Mouse (Mus musculus): ENCODE data around the gene Dusp7.

Gene Dusp7

DNA sequence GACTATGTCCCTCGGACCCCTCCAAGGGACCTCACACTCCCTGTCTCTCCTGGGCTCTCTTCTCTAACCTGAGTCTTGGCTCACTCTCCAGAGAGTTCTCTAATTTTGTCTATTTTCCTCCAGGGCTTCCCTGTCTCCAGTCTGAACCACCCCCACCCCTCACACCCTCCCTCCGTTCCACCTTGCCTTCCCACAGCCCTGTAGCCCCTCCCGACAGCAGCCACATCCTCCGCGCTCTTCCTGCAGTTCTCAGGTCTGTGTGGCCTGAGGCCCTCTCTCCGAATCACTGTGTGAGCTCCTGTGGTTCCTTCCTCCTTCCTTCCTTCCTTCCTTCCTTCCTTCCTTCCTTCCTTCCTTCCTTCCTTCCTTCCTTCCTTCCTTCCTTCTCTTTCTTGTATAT lies 22.8 kb upstream of the Dusp7 start:
- peaks cover 7% of the 10 kb centered on the region; the same call in 1 of the 2 replicates for H3K36me3 ChIP-seq (ENCODE audit: insufficient read depth, low read length)
- H3K27me3 ChIP-seq (ENCODE audit: insufficient read depth, low read length) = no peaks in the 10 kb centered on the region
- H3K4me1 ChIP-seq (replicated peaks; ENCODE audit: low read depth, low read length) = peaks cover 34% of the 10 kb centered on the region
- H3K9me3 ChIP-seq (ENCODE audit: low read length) = no peaks in the 10 kb centered on the region
- TF ChIP-seq POU5F1 (IDR thresholded peaks at IDR 0.05; ENCODE audit: borderline replicate concordance, low read length) (no peak), CTCF (conservative IDR thresholded peaks at IDR 0.05; ENCODE audit: low read length) (no peak), NANOG (IDR thresholded peaks at IDR 0.05; ENCODE audit: borderline replicate concordance, low read length) (no peak)
- H3K4me3 ChIP-seq (replicated peaks; ENCODE audit: low read length) = no peak overlapping the region

DNA sequence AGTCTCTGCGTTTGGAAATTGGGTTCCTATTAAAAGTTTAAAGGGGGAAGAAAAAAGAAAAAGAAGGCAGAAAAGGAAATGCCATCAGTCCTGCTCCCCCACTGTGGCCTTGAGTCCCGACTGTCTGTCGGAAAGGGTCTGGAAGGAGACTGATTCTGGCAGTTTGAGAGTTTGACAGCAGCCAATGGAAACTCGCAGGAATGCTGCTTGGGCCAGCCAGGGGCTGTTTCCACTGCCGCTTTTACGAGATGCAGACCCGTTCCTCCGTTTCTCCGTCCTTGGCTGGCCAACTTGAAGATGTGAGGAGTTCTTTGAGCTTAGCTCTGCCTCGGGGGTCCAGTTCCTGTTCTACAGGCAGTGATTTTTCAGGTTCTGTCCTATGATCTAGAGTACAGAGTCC lies 20.2 kb upstream of the Dusp7 start:
- no peak for TF ChIP-seq NANOG (IDR thresholded peaks at IDR 0.05; ENCODE audit: borderline replicate concordance, low read length)
- no peak for TF ChIP-seq CTCF (conservative IDR thresholded peaks at IDR 0.05; ENCODE audit: low read length)
- no peak for TF ChIP-seq POU5F1 (IDR thresholded peaks at IDR 0.05; ENCODE audit: borderline replicate concordance, low read length)
- Histone ChIP-seq H3K27me3 (ENCODE audit: insufficient read depth, low read length) (no peaks in the 10 kb centered on the region), H3K36me3 (ENCODE audit: insufficient read depth, low read length) (peaks cover 5% of the 10 kb centered on the region; the same call in 1 of the 2 replicates), H3K4me1 (replicated peaks; ENCODE audit: low read depth, low read length) (peaks cover 48% of the 10 kb centered on the region), H3K4me3 (replicated peaks; ENCODE audit: low read length) (no peak overlapping the region), H3K9me3 (ENCODE audit: low read length) (no peaks in the 10 kb centered on the region)

DNA sequence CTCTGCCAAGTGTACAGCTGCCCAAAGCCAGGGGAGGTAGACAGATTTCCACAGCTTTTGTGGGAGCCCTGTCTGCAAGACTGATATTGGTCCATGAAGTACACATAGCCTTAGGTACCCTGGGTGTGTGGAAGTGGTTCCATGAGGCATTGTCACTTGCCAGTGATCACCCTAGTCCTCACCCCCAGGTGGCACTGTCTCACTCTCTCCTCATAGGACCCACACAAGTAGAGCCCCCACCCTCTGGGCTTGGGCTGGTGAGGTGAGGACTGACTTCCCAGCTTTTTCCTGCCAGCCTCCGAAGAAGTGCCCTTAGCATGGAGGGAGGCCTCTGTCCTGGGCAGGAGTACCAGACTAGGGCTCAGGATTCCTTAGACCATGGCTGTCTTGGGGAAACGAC lies 19.4 kb upstream of the Dusp7 start:
- H3K36me3 ChIP-seq (ENCODE audit: insufficient read depth, low read length) = peaks cover 5% of the 10 kb centered on the region; the same call in 1 of the 2 replicates
- no peaks in the 10 kb centered on the region for H3K27me3 ChIP-seq (ENCODE audit: insufficient read depth, low read length)
- peaks cover 45% of the 10 kb centered on the region for H3K4me1 ChIP-seq (replicated peaks; ENCODE audit: low read depth, low read length)
- H3K9me3 ChIP-seq (ENCODE audit: low read length) = no peaks in the 10 kb centered on the region
- H3K4me3 ChIP-seq (replicated peaks; ENCODE audit: low read length) = no peak overlapping the region
- TF ChIP-seq NANOG (IDR thresholded peaks at IDR 0.05; ENCODE audit: borderline replicate concordance, low read length) = no peak
- TF ChIP-seq CTCF (conservative IDR thresholded peaks at IDR 0.05; ENCODE audit: low read length) = no peak
- TF ChIP-seq POU5F1 (IDR thresholded peaks at IDR 0.05; ENCODE audit: borderline replicate concordance, low read length) = no peak

DNA sequence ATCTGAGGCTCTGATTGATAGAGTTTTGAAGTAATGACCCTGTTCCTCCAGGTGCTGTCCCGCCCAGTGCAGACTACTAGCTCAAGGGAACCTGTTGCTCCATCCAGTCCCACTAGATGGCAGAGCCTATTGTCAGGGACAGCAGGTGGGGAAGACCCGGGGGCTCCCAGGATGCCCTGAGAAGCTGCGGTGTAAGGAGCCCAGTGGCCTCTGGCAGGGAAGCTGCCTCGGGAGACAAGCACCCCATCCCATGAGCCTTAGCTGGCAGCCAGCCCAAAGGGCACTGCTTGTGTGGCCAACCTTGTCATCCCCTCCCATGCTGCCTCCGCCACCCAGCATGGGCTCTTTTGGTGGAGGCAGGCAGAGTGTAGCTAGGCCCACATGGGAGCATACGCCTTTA lies 17.3 kb upstream of the Dusp7 start:
- Histone ChIP-seq H3K9me3 (ENCODE audit: low read length) (no peaks in the 10 kb centered on the region), H3K4me1 (replicated peaks; ENCODE audit: low read depth, low read length) (peaks cover 29% of the 10 kb centered on the region), H3K4me3 (replicated peaks; ENCODE audit: low read length) (peak overlapping the region; percentile 64), H3K27me3 (ENCODE audit: insufficient read depth, low read length) (no peaks in the 10 kb centered on the region), H3K36me3 (ENCODE audit: insufficient read depth, low read length) (peaks cover 5% of the 10 kb centered on the region; the same call in 1 of the 2 replicates)
- TF ChIP-seq POU5F1 (IDR thresholded peaks at IDR 0.05; ENCODE audit: borderline replicate concordance, low read length) (no peak), NANOG (IDR thresholded peaks at IDR 0.05; ENCODE audit: borderline replicate concordance, low read length) (no peak), CTCF (conservative IDR thresholded peaks at IDR 0.05; ENCODE audit: low read length) (peak; percentile 24)

DNA sequence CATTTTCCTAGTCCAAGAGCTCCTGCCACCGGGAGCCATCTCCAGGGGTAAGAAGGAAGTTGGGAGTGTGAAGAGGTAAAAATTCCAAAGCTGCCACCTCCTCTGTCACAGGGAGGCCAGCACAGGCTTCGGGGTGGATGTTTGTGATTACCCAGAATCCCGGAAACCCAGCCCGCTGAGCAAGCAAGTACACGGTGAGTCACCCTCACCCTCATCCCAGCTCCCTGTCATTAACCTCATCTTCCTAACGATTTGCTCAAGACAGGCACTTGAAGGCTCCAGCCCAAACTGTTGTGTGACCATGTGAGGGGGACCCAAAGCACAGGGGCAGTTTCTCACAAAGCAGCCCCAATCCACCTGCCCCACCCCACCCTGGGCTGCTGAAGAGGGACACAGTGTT lies 14.7 kb upstream of the Dusp7 start:
- TF ChIP-seq NANOG (IDR thresholded peaks at IDR 0.05; ENCODE audit: borderline replicate concordance, low read length) = no peak
- TF ChIP-seq POU5F1 (IDR thresholded peaks at IDR 0.05; ENCODE audit: borderline replicate concordance, low read length) = no peak
- TF ChIP-seq CTCF (conservative IDR thresholded peaks at IDR 0.05; ENCODE audit: low read length) = no peak
- Histone ChIP-seq H3K36me3 (ENCODE audit: insufficient read depth, low read length) (no peaks in the 10 kb centered on the region), H3K27me3 (ENCODE audit: insufficient read depth, low read length) (no peaks in the 10 kb centered on the region), H3K4me1 (replicated peaks; ENCODE audit: low read depth, low read length) (peaks cover 29% of the 10 kb centered on the region), H3K4me3 (replicated peaks; ENCODE audit: low read length) (no peak overlapping the region), H3K9me3 (ENCODE audit: low read length) (no peaks in the 10 kb centered on the region)

DNA sequence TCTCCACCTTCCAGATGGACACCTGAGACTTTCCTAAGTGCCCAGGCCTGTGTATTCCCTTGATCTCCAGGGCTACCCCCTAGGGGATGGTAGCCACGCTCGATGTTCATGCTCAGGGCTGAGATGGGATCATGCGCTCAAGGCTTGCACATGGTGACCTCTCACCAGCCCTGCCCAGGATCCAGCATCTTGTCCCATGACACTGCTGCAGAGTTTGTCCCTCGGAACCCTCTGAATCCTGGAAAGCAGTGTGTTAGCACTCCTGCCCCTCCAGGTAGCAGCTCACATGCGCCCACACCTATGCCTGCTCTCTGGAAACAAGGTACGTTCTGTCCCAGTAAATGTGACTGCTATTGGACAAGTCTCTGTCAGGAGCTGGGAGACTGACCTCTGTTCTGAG lies 13.6 kb upstream of the Dusp7 start:
- Histone ChIP-seq H3K27me3 (ENCODE audit: insufficient read depth, low read length) (no peaks in the 10 kb centered on the region), H3K36me3 (ENCODE audit: insufficient read depth, low read length) (no peaks in the 10 kb centered on the region), H3K4me1 (replicated peaks; ENCODE audit: low read depth, low read length) (peaks cover 38% of the 10 kb centered on the region), H3K9me3 (ENCODE audit: low read length) (no peaks in the 10 kb centered on the region), H3K4me3 (replicated peaks; ENCODE audit: low read length) (no peak overlapping the region)
- TF ChIP-seq CTCF (conservative IDR thresholded peaks at IDR 0.05; ENCODE audit: low read length) (no peak), POU5F1 (IDR thresholded peaks at IDR 0.05; ENCODE audit: borderline replicate concordance, low read length) (no peak), NANOG (IDR thresholded peaks at IDR 0.05; ENCODE audit: borderline replicate concordance, low read length) (no peak)

DNA sequence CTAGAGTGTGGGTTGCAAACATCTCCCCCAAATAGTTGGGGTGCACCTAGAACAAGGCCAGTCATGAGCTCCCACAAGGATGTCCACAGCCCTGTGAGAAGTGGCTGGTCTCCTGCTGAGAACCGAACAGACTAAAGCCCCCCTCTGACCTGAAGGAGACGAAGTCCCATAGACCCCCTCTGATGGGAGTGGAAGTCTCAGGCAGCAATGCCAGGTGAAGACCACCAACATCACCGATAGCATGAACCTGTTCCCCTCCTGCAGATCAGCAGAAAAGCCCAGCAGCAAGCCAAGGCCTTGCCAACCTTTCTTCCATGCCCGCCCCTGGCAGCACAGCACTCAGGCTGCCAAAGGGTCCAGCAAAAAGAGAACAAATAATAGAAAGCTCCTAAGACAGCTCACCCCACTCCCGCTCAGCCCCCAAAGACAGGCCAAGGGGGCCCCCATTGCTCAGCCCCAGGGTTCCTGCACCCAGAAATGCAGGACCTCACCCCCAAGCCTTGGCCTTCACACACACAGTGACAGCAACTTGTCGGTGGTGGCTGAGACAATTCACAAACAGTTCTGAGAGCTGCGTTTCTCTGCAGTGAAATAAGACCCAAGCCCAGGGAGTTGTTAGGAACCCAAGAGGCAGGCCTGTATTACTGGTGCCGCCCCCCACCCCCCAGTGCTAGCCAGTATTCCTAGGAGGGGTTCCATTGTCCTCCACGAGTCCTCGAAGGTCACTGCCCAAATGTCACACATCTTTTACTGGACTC lies 13.0 kb upstream of the Dusp7 start:
- no peaks in the 10 kb centered on the region for H3K9me3 ChIP-seq (ENCODE audit: low read length)
- no peaks in the 10 kb centered on the region for H3K27me3 ChIP-seq (ENCODE audit: insufficient read depth, low read length)

DNA sequence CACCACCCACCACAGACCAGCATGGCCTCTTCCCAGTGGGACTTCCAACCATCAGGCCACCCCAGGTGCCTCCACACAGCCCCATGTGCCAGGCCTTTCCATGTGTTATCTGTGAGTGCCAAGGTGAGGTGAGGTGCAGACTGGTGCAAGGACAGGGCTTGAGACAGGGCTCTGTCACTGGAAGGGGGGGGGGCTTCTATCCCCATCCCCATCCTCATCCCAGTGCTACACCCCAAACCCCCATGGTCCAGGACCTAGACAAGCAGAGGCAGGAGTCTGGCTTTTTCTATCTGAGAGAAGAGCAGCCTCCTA lies 12.5 kb upstream of the Dusp7 start:
- Histone ChIP-seq H3K4me3 (replicated peaks; ENCODE audit: low read length) (no peak overlapping the region), H3K36me3 (ENCODE audit: insufficient read depth, low read length) (no peaks in the 10 kb centered on the region), H3K4me1 (replicated peaks; ENCODE audit: low read depth, low read length) (peaks cover 32% of the 10 kb centered on the region), H3K9me3 (ENCODE audit: low read length) (no peaks in the 10 kb centered on the region), H3K27me3 (ENCODE audit: insufficient read depth, low read length) (0 out of 2 replicates have a peak, but pooled peaks cover 3% of the 10 kb centered on the region)
- TF ChIP-seq CTCF (conservative IDR thresholded peaks at IDR 0.05; ENCODE audit: low read length) (no peak), POU5F1 (IDR thresholded peaks at IDR 0.05; ENCODE audit: borderline replicate concordance, low read length) (no peak), NANOG (IDR thresholded peaks at IDR 0.05; ENCODE audit: borderline replicate concordance, low read length) (no peak)

More for the DNA sequence above, 13.0 kb upstream of the Dusp7 start:
- Histone ChIP-seq H3K4me3 (replicated peaks; ENCODE audit: low read length) (no peak overlapping the region), H3K4me1 (replicated peaks; ENCODE audit: low read depth, low read length) (peaks cover 37% of the 10 kb centered on the region), H3K36me3 (ENCODE audit: insufficient read depth, low read length) (no peaks in the 10 kb centered on the region)
- TF ChIP-seq NANOG (IDR thresholded peaks at IDR 0.05; ENCODE audit: borderline replicate concordance, low read length) (no peak), POU5F1 (IDR thresholded peaks at IDR 0.05; ENCODE audit: borderline replicate concordance, low read length) (no peak), CTCF (conservative IDR thresholded peaks at IDR 0.05; ENCODE audit: low read length) (no peak)
